Mouse (Mus musculus) gastrocnemius, postnatal 10 days (tissue): ENCODE measurements around the gene Tarbp1. TPM values are rescaled to one million over a fixed set of nuclear protein-coding genes. Genes with fewer than 3 reads are reported as not detected.
"Not testable (repeated sequence)": the region's sequence is repeated elsewhere in the genome, so short reads cannot be mapped to it uniquely, and the experiment has no call there.

Source experiments
- DNase-seq: peaks from one replicate; pipeline ENCODE4 v3.0.0; 2021; ENCODE audit warnings: mixed read lengths
- total RNA-seq, 2 experiments: library from RNA; stranded (reverse); gene quantifications; 2 replicates each; pipeline ENCODE4 v1.2.3; 2021

The Tarbp1 gene
- total RNA-seq, 2 experiments from 2014 or later: 5.4 to 6.0 TPM

DNA sequence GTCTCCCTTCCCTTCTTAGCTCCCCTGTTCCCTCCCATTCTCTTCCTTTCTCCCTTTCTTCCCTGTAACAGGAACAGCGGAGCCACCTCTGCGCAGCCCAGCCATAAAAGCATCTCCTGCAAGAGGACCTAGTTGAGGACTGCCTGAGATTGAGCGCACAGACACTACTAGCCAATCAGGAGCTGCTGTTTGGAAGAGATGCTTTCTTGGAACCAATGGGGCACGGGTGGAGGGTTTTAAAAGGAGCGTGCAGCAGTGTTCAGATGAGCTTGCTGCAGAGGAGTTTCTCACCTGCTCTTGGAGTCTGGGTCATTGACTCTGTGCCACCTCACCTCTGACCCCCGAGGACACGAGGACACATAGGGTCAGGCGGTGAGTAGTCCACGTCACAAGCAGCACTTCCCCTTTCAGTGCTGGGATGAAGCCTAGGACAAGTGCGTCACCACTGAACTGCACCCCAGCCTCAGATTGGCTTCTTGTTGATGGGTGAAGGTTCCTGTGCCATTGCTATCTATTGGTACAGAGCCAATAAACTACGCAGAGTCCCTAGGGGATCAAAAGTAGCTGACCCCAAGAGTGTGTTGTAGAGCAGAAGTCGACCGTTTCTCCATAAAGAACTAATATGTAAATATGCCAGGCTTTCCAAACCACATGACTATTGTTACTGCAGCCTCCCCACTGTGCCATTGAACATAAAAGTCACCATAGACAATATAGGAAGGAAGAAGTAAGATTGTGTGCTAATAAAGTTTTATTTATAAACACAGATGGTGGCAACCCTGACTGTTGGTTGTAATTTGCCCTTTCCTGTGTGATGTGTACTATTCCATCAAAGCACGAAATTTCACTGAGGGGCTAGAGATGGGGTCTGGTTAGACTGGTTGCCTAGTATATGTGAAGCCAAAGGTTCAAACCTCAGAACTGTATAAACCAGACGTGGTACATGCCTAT, 19.6 kb upstream of the Tarbp1 start:
- no peak for DNase-seq

DNA sequence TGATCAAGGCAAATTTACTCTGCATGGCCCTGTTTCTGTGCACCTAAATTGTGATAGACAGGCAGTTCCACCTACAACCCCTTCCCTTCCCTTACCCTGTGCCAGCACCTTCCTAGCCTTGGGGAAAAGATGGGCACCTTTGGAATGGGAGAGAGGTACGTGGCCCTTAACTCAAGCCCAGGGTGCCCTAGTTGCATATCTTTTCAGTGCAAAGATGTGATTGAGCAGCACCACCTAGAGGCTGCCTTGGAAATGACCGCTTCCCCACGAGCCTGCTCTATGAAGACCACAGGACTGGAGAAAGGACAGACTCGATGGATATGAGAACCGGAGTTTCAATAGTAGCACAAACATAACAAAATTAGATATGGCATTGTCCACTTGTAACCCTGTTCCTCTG, 8.1 kb upstream of the Tarbp1 start:
- DNase-seq: peak; percentile 72

DNA sequence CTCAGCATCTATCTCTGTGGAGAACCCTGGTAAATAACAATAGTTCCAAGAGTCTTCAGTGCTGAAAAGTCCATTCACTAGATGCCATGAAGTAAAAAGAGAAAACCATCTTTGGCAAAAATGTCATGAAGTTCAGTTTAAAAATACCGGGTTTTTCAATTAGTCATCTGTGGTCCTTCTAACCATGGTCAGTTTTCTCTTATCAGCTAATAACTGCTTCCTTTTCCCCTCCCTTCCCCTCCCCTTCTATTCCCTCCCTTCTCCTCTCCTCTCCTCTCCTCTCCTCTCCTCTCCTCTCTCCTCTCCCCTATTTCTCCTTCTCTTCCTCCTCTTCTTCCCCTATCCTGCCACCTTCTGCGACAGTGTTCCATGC, 7.5 kb upstream of the Tarbp1 start:
- no peak for DNase-seq

DNA sequence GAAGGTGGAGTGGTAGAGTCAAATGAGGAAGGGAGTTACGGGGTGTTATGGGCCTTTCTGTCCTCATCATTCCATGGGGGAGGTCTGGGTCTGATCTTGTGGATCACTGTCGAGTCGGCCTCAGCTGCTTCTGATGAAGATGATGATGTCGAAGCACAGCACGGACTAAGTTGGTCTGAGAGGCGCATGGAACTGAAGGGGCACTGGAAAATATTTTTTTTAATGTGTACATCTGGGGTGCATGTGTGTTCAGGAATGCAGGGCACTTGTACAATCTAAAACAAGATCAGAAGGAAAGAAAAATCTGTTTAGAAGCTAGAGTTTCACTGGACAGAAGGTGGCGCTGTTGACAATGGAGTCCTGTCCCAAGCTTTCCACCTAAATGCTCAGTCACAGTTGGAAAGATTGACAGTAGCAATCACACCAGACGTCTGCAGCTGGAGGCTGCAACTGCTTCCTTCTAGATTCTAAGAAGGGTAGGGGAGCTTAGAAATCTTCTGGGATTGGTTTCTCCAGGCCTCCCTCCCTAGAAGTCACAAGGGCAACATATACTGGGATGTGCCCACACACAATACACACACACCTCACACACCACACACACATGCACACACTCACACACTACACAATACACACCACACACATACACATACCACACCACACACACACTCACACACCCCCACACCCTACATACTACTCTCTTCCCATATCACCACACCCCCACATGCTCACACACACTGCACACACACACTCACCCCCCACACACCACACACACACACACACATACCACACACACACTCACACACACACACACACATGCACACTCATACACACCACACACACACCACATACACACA, 6.9 kb upstream of the Tarbp1 start:
- peak; percentile 60 for DNase-seq

DNA sequence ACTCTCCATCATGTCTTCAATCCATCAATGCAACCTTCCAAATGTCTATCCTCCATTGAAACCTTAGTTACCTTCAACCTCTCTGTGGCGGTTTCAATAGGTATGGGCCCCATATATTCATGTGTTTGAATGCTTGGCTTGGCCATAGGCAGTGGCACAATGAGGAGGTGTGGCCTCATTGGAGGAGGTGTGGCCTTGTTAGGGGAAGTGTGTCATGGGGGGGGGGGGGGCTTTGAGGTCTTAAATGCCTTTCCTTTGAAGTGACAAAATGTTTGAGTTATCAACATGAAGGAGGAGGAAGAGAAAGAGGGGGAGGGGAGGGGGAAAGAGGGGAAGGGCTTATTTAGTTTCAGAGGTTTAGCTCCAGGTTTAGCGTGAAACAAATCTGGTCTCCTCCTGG, 5.5 kb upstream of the Tarbp1 start:
- no peak for DNase-seq

DNA sequence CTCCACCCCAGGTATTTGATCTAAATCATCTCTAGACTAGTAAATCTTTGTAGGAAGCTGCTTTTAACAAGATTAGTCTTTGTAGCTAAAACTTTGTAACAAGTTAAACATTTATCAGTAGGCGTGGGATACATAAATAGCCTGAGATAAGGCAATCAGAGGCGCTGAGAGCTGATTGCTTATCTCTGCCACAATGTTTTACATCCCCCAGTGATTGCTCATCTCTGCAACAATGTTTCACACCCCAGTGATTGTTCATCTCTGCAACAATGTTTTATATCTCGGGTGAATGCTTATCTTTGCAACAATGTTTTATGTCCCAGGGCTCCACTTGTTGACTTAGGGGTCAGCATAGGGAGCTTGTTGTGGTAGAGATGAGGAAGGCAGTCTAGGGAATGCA, 3.8 kb upstream of the Tarbp1 start:
- DNase-seq: no peak

DNA sequence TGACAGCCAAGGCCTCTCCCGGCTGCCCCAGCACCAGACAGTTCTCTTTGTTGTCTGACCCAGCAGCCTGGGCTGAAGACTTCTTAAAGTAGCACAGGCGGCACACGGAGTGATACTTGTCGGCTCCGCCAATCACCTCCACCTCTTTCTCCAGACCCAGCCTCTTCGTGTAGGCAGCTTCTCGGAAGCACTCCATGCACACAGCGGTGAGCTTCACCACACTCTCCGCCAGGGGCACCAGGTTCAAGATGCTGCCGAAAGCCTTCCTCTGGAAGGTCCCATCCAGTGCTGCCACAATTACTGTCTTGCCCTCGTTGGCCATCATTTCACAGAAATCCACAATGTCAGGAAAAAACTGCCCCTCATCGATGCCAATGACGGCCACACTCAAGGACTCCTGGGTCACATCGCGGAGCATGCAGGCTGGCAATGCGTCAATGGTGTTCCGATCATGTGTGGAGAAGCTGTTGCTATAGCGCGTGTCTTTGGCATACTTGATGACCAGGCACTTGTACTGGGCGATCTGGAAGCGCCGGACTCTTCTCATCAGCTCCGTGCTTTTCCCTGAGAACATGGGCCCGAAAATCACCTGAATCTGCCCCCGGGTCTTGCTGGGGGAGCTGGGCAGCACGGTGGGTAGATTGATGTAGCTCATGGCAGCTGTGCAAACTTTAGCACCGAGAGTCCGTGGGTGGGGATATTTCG, 1.4 kb upstream of the Tarbp1 start:
- DNase-seq: not testable (repeated sequence)

DNA sequence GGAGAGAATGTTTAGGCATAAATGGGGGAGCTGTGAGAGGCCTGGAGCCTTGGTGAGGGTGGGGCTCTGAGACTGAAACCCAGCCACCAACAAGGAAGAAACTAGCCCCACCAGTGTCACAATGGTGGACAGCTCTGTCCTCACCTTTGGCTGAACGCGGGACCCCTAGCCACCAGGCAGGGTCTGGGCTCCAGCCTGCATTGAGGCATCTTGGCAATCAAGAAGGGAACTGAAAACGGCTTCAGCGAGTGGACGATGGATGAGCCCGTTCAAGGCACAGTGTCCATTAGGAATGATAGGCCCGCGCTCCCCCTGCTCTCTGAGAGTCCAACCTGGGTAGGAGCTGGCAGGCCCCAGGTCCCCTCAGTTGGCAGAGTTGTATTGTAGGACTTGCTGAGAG, 873 bp upstream of the Tarbp1 start:
- not testable (repeated sequence) for DNase-seq

DNA sequence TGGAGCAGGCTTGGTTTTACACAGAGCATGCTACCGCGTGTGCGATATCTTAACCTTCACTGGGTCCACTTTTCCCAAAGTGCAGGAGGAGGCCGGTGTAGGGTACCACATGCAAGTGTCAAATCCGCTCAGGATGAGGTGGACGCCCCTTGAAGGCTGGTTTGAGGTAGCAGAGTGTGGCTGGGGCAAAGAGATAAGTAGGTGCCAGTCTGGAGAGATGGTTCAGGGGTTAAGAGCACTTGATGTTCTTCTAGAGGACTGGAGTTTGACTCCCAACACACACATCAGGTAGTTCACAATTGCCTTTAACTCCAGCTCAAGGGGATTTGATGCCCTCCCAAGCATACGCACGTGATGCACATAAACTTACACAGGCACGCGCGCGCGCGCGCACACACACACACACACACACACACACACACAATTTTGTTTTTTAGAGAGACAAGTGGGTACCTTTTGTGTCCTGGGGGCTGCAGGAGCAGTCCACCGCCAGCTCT, 1.0 kb downstream of the Tarbp1 start:
- DNase-seq: no peak

DNA sequence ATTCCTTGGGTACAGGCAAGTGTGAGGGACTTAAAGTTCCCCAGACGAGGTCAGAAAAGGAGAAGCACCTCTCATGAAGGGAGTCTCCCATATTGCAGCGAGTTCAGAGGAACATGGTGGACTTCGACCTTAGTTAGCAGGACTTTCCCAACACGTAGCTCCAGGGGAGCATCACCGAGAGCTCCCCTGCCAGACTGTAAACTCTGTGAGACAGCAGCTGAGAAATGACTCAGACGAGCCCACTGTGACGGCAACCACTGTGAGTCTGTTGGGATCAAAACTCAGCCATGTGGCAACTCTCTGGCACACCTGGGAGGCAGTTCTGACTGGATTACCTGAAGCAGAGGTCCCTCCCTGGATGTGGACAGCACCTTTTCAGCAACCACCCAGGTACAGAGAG, 10.8 kb downstream of the Tarbp1 start:
- DNase-seq: no peak

DNA sequence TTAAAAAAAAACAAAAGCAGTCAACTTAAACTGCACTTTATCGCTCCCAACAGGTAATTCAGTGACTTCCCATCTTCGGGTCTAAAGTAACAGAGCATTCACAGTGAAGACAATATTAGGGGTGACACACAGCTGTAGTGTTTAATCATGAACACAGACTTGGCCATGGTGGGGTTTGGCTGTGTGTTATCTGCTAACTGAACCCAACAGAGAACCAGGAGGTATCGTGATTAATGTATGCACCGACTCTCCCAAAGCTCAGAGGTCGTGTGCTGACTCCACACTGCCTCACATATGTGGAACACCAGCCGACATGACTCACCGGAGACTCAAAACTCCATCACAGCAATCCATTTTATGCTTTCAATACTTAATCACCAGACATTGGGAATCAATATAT, 13.1 kb downstream of the Tarbp1 start:
- no peak for DNase-seq

DNA sequence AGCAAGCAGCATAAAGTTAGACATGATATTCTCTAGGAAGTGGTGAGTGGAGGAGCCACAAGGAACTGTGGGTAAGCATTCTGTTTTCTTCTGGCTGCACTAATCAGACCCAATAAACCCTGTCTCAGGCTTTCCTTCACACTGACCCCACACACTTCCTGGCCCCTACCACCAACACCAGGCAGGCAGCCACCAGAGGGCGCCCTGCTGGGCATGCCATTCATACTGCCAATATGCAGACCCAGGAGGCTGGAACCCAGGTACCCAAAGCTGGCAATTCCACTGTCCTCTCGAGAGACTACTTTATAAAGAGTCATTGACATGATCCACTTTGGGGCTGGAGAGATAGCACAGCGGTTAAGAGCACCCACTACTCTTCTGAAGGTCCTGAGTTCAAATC, 14.6 kb downstream of the Tarbp1 start:
- peak; percentile 63 for DNase-seq

DNA sequence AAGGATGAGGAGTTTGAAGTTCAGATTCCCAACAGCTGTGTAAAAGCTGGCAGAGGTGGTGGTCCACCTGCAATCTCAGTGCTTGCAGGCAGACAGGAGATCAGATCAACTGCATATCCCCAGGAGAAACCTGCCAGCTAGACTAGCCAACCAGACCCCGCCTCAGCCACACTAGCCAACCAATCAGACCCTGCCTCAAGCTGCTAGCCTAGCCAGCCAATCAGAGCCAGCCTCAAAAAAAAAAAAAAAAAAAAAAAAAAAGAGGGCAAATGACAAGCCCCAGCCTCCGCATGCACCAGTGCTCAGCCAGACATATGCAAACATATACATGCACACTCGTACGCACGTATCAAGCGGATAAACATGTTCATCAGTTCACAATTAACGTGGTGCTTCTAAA, 19.5 kb downstream of the Tarbp1 start:
- no peak for DNase-seq

DNA sequence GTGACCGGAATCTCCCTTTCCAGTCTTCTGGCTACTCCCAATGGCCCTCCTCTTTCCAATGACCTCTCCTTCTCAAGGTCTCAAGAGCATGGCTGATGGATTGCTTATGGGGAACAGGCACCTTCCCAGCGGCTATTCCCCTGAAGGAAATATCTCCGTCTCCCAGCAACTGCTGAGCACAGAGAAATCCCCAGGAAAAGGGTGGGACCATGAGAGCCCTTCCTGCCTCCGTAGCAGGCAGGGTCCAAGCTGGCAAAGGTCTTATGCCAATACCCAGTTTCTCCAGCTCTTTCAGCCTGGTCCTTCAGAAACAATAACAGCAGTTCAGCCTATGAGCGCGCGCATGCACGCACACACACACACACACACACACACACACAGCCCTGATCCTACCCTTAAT, 23.7 kb downstream of the Tarbp1 start:
- DNase-seq: no peak

DNA sequence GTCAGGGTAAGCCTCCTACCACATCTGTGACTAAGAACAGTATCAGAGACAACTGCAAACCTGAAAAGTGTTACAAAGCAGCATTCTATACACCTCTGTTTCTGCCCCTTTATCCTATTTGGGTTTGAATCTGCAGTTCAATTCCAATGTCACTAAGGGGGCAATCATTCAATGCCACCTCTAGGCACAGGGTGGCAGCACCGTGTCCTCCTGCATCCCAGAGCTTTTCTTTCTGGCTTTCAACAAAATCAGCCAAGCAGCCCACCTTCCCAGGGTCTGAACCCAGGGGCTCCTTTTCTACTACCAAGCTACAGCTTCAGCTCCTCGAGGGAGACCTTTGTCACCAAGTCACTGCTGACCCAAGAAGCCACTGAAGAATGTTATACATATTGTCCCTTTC, 35.9 kb downstream of the Tarbp1 start:
- DNase-seq: no peak

DNA sequence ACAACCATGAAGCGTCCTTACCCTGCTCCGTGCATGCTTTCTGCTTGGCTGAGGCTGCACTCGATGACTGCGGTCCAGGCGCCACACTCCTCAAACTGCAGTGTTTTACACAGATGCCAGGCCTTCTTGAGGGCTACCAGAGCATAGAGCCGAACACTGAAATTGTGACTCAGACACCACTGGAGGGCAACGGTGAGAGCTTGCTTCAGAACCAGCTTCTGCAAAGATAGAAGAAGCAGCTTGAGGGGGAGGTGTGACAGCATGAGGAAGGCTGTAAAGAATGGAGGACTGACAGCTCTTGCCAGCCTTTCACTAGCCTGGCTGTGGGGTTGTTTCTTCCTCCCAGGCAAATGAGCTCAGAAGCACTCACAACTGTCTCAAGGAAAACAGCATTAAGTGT, 41.0 kb downstream of the Tarbp1 start:
- no peak for DNase-seq

DNA sequence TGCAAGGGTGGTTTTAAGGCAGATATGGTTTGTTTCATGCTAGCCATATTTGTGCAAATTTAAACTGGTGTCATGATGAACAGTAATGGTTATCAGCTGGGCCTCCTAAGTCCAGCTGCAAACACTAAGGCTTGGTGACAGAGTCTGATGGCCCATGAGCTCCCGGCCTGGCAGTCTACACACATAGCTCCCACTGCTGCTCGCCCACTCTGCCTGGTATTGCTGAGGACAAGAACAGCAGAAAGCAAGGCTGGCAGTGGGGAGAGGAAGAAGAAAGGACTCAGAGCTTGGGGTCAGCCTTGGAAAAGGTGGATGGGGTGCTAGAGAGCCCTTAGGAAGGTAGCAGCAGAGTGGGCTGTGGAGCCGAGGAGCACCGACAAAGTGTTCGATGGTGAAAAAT, 45.2 kb downstream of the Tarbp1 start:
- DNase-seq: no peak

DNA sequence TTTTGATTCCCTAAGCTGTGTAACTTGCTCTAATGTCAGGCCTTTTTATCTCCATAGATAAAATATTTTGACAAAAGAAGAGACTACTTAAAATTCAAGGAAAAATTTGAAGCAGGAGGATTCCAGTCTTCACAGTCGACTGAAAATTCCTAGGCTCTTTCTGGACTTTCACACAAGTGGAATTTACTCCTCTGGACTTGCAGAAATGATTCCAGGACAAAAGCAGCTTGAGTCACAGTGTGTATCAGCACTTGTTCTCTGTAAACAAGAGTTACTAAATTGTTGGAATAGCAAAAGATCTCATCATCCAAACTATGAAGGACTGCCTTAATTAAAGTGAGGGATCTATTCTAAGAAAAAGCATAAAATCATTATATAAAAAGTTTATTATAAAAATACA, 49.9 kb downstream of the Tarbp1 start:
- no peak for DNase-seq

DNA sequence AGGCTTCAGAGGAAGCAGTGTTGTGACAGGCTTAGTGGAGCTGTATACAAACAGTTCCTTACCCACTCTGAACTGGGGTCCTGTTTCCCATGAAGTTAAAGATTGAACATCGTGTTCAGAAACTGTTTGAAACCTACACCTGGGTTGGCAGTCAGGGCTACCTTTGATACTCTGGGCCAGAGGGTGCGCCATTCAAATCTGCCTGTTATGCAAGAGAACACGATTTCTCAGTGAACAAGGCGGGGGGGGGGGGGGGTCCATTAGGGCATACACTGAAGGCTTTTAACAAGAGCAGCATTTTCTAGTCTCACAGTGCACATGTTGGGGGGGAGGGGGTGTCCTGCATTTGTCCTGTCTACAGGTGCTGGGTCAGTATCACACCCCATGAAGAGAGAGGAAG, 50.7 kb downstream of the Tarbp1 start:
- DNase-seq: no peak

DNA sequence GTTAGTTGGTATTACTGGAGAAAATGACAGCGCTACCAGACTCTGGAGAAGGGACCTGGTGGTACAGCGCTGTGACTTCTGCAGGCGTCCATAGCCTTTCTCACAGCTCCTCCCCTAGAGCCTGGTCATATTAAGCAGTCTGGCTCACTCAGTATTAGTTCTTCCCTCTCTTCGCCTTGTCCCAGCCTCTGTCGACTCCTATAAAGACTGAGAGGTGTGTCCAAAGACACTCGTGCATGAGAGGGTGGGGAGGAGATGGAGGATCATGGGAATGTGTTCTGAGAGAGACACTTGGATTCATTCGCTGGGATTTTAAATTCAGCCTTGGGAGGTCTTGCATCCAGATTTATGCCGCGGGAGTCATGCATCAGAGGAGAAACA, 52.0 kb downstream of the Tarbp1 start:
- DNase-seq: no peak

DNA sequence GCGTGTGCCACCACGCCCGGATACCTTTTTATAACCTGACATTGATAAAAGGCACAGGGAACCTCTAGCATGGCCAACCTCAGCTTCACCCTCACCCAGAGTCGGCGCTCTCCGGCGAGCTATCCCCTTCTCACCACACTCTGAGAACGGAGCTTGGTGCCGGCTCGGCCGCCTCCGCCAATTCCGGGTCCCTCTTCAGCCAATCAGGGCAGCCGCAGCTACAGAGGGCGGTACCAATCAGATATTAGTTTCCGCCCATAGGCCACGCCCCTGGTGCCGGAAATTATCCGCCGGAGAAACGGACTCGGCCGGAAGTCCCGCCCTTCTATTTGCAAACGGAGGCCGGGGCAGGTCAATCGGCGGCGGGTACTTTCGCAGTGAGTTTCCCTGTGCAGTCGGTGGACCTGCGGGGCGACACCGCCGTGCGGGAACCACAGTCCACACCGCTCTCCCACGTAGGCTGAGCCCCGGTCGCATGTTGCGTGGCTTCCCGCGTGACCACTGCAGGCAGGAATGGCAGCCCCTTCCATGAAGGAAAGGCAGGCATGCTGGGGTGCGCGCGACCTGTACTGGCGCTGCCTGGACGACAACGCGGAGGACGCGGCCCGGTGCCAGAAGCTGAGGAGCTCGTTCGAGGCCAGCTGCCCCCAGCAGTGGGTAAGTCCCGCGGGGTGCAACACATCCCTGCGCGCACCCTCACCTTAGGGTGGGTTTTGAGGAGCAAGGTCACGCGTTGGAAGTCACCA, 52.5 kb downstream of the Tarbp1 start, which contains the start of gene Coa6:
Gene Coa6, plus strand, starts transcription at position 342 of the 746 bp plus-strand sequence.
- peak; percentile 98 for DNase-seq

DNA sequence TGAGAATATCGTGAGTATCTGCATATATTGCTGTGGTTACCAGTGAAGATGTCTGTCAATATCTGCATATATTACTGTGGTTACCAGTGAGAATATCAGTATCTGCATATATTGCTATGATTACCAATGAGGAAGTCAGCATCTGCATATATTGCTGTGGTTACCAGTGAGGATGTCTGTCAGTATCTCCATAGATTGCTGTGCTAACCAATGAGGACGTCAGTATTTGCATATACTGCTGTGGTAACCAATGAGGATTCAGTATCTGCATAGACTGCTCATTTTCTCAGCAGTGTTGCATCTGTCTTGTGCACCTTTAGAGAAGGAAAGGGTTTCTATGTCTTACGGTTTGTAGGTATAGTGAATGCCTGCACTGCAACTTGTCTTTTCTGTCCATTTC, 54.0 kb downstream of the Tarbp1 start:
- DNase-seq: no peak
